Mouse (Mus musculus) limb, embryonic 11.5 days (tissue): ENCODE measurements around the gene Fcer1a. TPM values are rescaled to one million over a fixed set of nuclear protein-coding genes. Genes with fewer than 3 reads are reported as not detected.

Source experiments
- ATAC-seq: fragments of 200-750 bp; cut with Nextera tagmentation; 2 replicates; pipeline ENCODE4 v1.8.0; 2017; ENCODE audit warnings: low read depth; ENCODE audit not compliant: insufficient number of reproducible peaks, low FRiP score, low TSS enrichment
- DNase-seq: peaks from one replicate; pipeline ENCODE4 v3.0.0-alpha.2; 2015; ENCODE audit warnings: low spot score
- H3K27ac ChIP-seq: fragments of 300-500 bp; sonication (generic); replicated peaks from 2 replicates; pipeline ENCODE4 v1.5.1; 2014; ENCODE audit warnings: low read depth, mild to moderate bottlenecking, low read length
- H3K27me3 ChIP-seq: fragments of 300-500 bp; sonication (generic); 2 replicates; pipeline ENCODE4 v1.6.1; 2014; ENCODE audit warnings: mild to moderate bottlenecking, low read length, mixed read lengths; ENCODE audit not compliant: control insufficient read depth, insufficient read depth
- H3K36me3 ChIP-seq: fragments of 300-500 bp; sonication (generic); 2 replicates; pipeline ENCODE4 v1.6.1; 2014; ENCODE audit warnings: mild to moderate bottlenecking, low read length, moderate library complexity, mixed read lengths; ENCODE audit not compliant: control insufficient read depth, insufficient read depth
- H3K4me1 ChIP-seq: fragments of 300-500 bp; sonication (generic); 2 replicates; pipeline ENCODE4 v1.6.1; 2014; ENCODE audit warnings: low read length, mixed read lengths; ENCODE audit not compliant: control insufficient read depth, insufficient read depth
- H3K4me2 ChIP-seq: fragments of 300-500 bp; sonication (generic); 2 replicates; pipeline ENCODE4 v1.6.1; 2014; ENCODE audit warnings: low read depth, mild to moderate bottlenecking, moderate library complexity; ENCODE audit not compliant: severe bottlenecking
- H3K4me3 ChIP-seq: fragments of 300-500 bp; sonication (generic); 2 replicates; pipeline ENCODE4 v1.5.1; 2014; ENCODE audit warnings: low read depth, low read length
- H3K9ac ChIP-seq: fragments of 300-500 bp; sonication (generic); 2 replicates; pipeline ENCODE4 v1.6.1; 2014; ENCODE audit warnings: mild to moderate bottlenecking, low read length
- H3K9me3 ChIP-seq: fragments of 300-500 bp; sonication (generic); 2 replicates; pipeline ENCODE4 v1.6.1; 2016; ENCODE audit warnings: low read length; ENCODE audit not compliant: control insufficient read depth
- WGBS: fragments of 180-500 bp; shearing (Covaris S2); extraction: QIAGEN DNeasy Blood & Tissue Kit; methylation state at CpG from one replicate; pipeline ENCODE4 v1.1.7; 2014; 5-methylcytosine and 5-hydroxymethylcytosine counted together
- polyA plus RNA-seq: library from polyadenylated mRNA; unstranded; fragments of >200 nt; fragmentation: Nextera tagmentation; extraction: Ambion mirVana; gene quantifications from 2 replicates; pipeline ENCODE4 v1.2.1, GENCODE M21; 2014

Gene Fcer1a
- polyA plus RNA-seq, 1 experiment from 2014 or later: not detected

DNA sequence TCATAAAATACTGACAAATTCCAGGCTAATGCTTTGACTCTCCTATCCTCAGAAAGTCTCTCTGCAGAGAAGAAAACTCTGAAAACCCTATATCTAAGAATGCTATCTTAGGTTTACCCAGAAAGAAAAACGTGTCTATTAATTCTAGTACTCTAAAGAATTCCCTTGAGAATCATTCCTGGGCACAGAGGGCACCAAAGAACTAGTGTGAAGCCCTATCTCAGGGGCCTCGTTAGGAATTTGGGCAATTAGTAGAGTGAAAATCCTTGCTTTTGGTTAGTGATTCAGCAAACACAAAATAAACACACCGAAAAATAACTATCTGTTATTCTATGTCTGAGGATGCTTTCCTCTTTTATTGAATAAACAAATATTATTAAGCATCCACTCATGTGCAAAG is 36.5 kb downstream of the Fcer1a start, which contains the start of gene Olfr1406:
Gene Olfr1406, minus strand, starts transcription at position 101 of the 400 bp plus-strand sequence.
- Histone ChIP-seq H3K36me3 (no peaks in the 10 kb centered on the region), H3K9me3 (no peaks in the 10 kb centered on the region), H3K4me1 (no peaks in the 10 kb centered on the region), H3K4me2 (no peak within 1 kb of the TSS), H3K9ac (no peak within 1 kb of the TSS), H3K27ac (no peak within 1 kb of the TSS), H3K27me3 (no peaks in the 10 kb centered on the region), H3K4me3 (no peak within 1 kb of the TSS)
- ATAC-seq (no peak), DNase-seq (no peak)
- WGBS: 62% methylated on average over 3 of the region's 3 CpGs

DNA sequence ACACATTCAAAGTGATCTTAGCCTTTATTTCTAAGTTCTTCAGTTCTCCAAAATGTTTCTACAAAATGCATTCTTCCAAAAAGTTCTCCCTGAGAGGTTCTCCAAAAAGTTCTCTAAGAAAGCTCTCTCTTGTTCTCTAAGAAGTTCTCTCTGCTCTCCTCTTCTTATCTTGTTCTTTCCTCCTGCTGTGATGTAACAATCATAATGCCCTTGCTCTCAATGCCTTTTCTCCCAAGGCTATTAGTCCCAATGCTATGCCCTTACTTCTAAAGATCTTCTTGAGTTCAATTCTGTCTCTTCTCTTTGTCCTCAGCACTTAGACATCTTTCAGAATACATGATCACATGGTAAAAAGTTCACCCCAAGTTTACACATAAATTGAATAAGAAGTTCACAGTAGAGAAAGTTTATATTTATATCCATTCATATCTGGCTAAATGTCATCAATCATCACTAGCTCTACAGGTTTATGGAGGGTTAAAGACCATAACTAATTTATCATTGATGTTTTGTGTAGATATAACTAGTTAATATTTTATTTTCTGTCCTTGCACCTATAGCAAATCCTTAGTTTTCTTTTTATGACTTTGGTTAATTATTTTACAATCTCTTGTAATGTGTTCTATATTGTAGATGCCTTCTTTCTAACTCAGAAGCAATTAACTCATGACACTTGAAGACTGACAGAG is 52.7 kb downstream of the Fcer1a start:
- Histone ChIP-seq H3K4me2 (no peak overlapping the region), H3K36me3 (no peaks in the 10 kb centered on the region), H3K9me3 (no peaks in the 10 kb centered on the region), H3K27me3 (no peaks in the 10 kb centered on the region), H3K27ac (no peak overlapping the region), H3K4me1 (no peaks in the 10 kb centered on the region), H3K9ac (no peak overlapping the region), H3K4me3 (no peak overlapping the region)
- DNase-seq: no peak
- ATAC-seq: no peak

Other genes with a start within 250 kb of the Fcer1a start
- gene Olfr1408, start 89.8 kb downstream of the Fcer1a start, polyA plus RNA-seq: not detected in 2 replicates
- gene Olfr1406, start 36.6 kb downstream of the Fcer1a start, polyA plus RNA-seq: not detected in 2 replicates
- not detected in 2 replicates for gene Olfr218, start 29.4 kb downstream of the Fcer1a start, polyA plus RNA-seq
- not detected in 2 replicates for gene Olfr1404, start 14.8 kb downstream of the Fcer1a start, polyA plus RNA-seq
- not detected in 2 replicates for gene Olfr418, start 38.8 kb upstream of the Fcer1a start, polyA plus RNA-seq
- not detected in 2 replicates for gene Mptx2, start 50.6 kb upstream of the Fcer1a start, polyA plus RNA-seq
- 1.5 and 1.7 TPM in 2 replicates for gene Ackr1, start 106.5 kb upstream of the Fcer1a start, polyA plus RNA-seq
- gene Aim2, start 123.7 kb upstream of the Fcer1a start, polyA plus RNA-seq: 1.2 and 2.5 TPM in 2 replicates
- 1.1 and 1.4 TPM in 2 replicates for gene Cadm3, start 140.5 kb upstream of the Fcer1a start, polyA plus RNA-seq